Mouse (Mus musculus): ENCODE measurements around the gene Col6a3. TPM values are rescaled to one million over a fixed set of nuclear protein-coding genes. Genes with fewer than 3 reads are reported as not detected.

The Col6a3 gene
- polyA plus RNA-seq, 2 experiments from 2014 or later, result not detected

- no peak for ATAC-seq
Observed at GRCm38 (mm10) chr1:90797276-90797891, 46.4 kb downstream of the Col6a3 start.

- ATAC-seq, result no peak
Observed at GRCm38 (mm10) chr1:90793368-90793767, 50.4 kb downstream of the Col6a3 start.

DNA sequence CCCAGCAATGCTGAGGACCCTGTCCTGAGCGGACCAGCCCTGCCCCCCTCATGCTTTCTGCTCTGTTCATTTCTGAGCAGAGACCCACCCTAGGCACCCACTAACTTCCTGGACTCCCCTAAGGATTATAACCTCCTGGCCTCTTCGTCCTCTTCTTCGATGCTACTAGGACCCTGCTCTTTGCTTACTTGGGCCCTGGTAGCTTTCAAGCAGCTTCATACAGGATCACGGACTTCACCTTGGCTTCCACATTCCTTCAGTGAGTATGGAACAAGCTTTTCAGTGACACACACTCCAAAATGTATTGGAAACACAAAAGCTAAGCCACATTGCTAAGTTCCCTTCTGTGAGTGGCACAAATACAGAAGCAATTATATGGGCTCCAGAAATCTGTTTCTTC, 52.8 kb downstream of the Col6a3 start:
- ATAC-seq, result no peak

DNA sequence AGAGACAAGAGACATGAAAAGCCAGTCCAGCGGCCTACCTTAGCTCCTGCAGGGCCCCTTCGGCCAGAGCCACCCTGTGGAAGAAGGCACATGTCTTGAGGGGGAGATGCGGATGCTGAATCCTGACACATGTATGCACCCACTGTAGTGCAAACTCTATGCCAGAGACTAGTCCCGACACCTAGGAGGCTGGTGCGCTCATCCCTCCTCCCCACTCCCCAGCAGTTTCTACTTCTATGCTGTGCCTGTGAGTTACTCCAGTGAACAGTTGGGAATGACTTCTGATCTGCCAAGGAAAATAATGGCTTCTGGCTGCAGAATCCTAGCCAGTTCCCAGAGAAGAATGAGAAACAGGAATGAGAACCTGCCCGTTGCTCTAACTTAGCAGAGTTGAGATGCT, 54.3 kb downstream of the Col6a3 start:
- no peak for ATAC-seq

DNA sequence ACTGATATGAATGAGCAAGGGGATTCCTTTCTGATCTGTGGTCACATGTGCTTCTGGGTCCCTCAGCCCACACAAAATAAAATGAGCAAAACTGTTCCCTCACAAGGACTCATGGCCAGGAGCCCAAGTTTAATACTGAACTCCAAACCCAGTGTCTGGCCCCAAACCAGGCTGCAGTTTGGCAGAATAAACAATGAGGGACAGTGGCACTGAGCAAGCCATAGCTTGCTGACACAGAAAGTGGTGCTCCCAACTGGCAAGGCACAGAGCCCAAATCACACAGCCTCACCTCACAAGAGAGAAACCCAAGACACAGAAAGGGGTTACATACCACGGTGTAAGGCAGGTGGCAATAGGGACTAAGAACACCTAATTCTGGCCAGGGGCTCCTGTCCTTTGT, 63.3 kb downstream of the Col6a3 start:
- ATAC-seq, result no peak

DNA sequence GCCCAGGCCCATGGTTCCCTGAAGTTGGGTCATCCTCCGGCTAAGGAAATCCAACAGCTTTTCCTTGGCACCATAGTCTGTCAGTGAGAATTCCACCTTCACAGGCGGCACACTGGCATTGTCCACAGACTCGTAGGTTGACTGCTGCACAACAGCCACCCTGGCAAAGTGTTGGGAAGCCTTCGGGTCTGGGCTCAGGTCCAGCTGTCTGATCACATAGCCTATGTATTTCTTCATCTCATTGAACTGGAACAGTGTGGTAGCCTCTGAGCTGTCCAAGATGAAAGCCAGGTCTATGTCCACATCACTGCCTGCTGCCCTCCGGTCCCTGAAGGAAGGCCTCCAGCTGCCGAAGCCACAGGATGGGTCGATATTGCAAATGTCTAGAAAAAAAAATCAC, 64.7 kb downstream of the Col6a3 start:
- ATAC-seq, result no peak

DNA sequence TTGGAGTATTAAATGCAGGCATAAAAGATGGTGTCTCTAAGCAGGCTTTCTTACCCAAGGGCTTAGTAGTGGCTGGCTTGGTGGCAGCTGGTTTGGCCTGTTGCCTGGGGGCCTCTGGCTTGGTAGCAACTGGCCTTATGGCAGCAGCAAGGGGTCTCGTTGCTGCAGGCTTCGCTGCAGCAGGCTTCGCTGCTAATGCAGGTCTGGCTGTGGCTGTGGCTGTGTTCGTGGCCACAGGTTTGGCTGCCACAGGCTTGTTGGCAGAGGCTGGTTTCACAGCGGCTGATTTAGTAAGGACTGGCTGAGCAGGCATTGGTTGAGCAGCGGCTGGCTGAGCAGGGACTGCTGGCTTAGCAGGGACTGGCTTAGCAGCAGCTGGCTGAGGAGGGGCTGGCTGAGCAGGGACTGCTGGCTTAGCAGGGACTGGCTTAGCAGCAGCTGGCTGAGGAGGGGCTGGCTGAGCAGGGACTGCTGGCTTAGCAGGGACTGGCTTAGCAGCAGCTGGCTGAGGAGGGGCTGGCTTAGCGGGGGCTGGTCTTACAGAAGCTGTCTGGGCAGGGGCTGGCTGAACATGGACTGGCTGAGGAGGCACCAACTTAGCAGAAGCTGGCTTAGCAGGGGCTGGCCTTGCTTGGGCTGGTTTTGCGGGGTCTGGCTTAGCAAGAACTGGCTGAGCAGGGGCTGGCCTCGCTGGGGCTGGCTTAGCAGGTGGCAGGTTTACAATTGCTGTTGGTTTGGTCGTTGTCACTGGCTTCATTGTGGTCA, 68.1 kb downstream of the Col6a3 start:
- ATAC-seq, result no peak

DNA sequence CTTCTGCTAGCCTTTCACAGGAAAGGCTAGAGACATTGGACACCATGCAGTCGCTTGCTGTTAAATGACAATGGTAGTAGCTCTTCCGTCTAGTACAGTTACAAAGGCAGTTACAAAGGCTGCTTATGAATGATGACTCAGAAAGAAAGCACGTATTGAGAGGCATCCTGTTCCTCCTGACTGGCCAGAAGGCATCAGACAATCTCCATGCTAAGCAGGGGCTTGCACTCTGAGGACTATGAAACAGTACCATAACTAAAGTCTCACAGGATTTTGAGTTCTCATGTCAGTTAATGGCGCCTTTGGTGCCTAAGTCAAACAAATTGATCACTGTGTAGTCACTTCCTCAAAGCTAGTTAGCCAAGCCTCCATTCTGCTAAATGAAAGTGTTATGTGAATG, 72.6 kb downstream of the Col6a3 start:
- no peak for ATAC-seq

GRCm38 (mm10) chr1:90770027-90770426, 73.7 kb downstream of the Col6a3 start:
- no peak for ATAC-seq

- ATAC-seq, result no peak
Observed at GRCm38 (mm10) chr1:90769301-90769700, 74.5 kb downstream of the Col6a3 start.

GRCm38 (mm10) chr1:90758091-90758673, 85.6 kb downstream of the Col6a3 start:
- no peak for ATAC-seq

GRCm38 (mm10) chr1:90753869-90754563, 89.8 kb downstream of the Col6a3 start:
- ATAC-seq, result no peak

- ATAC-seq, result no peak
Observed at GRCm38 (mm10) chr1:90751221-90751620, 92.5 kb downstream of the Col6a3 start.

- ATAC-seq, result no peak
Observed at GRCm38 (mm10) chr1:90750169-90750568, 93.6 kb downstream of the Col6a3 start.

DNA sequence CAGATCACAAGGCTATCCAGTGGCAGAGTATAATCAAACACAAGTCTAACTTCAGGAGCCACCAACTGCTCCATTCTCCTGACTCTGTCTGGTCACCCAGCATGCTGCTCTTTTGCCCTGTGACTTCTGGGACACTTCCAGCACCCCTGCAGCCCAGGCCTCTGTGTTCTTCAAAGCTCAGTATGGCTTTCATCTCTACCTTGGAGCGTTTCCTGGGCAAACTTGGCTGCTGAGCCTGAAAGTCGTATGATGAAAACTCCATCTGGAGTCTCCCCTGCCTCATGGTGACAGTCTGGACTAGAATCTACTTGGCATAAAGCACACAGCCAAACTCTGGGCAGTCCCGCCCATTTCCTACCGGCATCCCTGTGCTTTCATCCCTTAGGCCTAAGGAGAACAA, 95.2 kb downstream of the Col6a3 start:
- no peak for ATAC-seq

DNA sequence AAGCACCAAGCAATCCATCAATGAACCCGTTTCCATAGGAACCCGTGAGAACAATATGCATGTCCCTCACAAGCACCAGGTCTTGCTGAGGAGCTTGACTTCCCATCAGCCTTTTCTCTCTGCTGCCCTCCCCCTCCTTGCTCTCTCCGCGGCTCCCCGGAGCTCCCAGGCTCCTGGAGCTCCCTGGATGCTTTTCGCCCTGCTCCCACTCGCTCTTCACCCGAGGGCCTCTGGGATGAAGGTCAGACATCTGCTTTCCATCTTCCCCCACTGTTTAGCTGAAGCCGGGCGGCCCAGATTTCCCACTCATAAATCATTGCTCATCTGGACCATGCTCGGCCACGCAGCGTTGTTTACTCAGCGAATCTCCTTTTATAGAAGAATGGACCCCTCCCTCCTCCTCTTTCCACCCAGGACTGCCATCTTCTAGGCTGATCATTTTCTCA, 99.8 kb downstream of the Col6a3 start:
- ATAC-seq, result no peak

DNA sequence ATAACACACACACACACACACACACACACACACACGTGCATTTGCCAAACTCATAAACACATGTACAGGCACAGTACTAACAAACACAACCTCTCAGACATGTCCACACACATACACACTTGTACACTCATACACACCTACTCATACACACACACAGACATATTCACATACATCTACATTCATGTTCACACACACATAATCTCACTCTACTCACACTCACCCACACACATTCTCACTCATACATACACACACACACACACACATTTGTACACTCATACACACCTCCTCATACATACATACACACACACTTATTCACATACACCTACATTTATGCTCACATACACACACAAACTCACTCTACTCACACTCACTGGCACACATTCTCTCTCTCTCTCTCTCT, 100.3 kb downstream of the Col6a3 start:
- no peak for ATAC-seq

DNA sequence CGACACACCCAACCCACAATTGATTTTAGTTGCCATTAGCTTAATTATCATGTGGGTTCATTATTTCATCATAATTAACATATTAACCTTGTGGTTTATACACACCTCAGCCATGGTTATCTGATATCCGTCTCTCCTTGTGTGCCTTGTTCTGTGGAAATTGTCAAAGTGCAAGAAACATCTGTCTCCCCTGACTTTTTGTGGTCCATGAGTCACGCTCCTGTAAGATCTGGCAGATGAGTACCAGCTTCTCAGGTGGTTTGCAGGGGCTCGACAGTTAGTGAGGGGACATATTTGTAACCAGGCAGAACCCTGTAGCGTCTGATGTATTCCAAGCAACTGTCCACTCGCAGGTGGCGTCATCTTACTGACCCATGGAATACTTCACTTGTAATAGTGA, 101.1 kb downstream of the Col6a3 start:
- no peak for ATAC-seq

DNA sequence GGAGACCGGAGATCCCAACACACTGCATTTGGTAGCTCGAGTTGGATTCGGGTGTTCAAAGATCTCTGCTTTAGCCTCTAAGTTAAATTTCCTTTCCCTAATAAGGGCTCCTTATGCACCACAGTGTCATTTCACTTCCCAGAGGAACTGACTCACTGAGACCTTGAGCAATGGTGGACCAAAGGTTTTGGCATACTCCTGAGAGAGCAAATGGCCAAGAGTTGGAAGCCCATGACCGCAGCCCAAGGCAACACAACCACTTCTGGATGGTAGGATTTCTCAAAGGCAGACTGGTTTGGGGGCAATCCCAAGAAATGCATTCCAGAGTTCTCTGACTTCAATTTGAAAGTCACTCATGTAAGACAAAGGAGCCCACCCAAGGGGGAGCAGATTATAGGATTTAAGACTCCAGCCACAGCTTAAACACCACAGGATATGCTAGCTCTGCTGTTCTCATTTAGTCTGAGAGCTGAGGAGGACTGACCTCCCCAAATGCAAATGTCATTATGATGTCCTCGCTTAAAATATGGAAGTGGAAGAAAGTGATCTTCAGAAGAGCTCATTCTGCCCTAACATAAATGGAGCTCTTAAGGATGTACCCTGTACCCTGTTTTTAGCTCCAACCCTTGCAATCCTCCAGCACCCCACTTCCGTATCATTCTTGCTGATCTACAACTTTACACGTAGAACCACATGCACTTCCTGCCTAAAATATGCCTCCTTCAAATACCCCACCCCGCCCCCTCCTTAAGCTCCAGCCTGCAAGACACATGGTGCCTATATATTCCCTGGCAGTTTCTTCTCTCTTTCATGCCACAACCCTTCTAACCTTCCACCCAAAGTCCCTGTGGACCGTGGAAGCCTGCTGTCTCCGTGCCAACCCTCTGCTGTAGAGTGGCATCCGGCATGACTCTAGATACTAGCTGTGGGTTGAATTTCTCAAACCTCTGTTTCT, 103.3 kb downstream of the Col6a3 start:
- ATAC-seq, result peak; percentile 80

GRCm38 (mm10) chr1:90738913-90739312, 104.9 kb downstream of the Col6a3 start:
- ATAC-seq, result peak; percentile 62

GRCm38 (mm10) chr1:90729466-90729865, 114.3 kb downstream of the Col6a3 start:
- no peak for ATAC-seq

GRCm38 (mm10) chr1:90723754-90724153, 120.0 kb downstream of the Col6a3 start:
- ATAC-seq, result no peak
